Mouse (Mus musculus): ENCODE data around the gene Ltv1. TPM values are rescaled to one million over a fixed set of nuclear protein-coding genes. Genes with fewer than 3 reads are reported as not detected.

Ltv1 gene
- polyA plus RNA-seq, 1 experiment from 2014 or later = 78.5 TPM

DNA sequence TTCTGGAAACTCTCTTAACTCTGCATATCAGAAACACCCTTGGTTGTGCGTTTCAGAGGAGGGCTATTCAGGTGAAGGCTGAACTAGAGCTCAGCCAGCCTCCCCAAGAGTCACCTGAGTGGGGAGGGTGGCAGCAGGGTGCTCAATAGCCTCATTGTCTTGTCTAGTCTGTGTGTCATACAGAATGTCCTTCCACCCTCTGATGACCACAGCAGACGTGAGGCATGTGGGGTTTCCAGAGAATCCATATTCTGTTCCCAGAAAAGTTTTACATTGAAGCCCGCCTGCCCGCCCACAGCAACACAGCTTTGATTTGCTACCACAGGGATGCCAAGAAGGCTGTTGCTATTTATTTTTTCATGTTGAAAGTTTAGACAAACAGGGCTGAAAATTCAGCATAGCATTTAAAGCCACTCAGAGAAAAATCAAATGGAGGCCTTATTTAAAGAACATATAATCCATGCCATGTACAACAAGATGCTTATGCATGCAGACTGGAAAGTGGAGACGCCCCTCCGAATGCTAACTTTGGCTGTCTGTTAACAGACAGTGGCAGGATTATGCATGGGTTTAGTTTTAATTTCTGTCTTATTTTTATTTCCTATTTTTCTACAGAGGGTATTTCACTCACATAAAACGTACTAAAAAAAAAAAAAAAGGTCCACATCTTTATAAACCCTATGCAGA is 32.6 kb upstream of the Ltv1 start:
- H3K4me3 ChIP-seq (ENCODE audit: low read depth, low read length) = no peak overlapping the region
- no peak overlapping the region for H3K27ac ChIP-seq (ENCODE audit: low read depth, low read length)
- no peak overlapping the region for H3K9ac ChIP-seq (ENCODE audit: low read length)
- no peak overlapping the region for H3K4me2 ChIP-seq (ENCODE audit: low read depth)
- ATAC-seq (ENCODE audit: insufficient read depth, low FRiP score, low TSS enrichment) = no peak
- H3K27me3 ChIP-seq (ENCODE audit: control insufficient read depth, insufficient read depth, low read length) = no peaks in the 10 kb centered on the region
- no peaks in the 10 kb centered on the region for H3K9me3 ChIP-seq (ENCODE audit: control insufficient read depth, low read length)
- H3K4me1 ChIP-seq (ENCODE audit: control insufficient read depth, insufficient read depth, low read length) = no peaks in the 10 kb centered on the region
- no peak for DNase-seq (ENCODE audit: low spot score)
- H3K36me3 ChIP-seq (ENCODE audit: control insufficient read depth, insufficient read depth, low read length) = no peaks in the 10 kb centered on the region
- 89% methylated on average over 7 of the region's 7 CpGs for WGBS

DNA sequence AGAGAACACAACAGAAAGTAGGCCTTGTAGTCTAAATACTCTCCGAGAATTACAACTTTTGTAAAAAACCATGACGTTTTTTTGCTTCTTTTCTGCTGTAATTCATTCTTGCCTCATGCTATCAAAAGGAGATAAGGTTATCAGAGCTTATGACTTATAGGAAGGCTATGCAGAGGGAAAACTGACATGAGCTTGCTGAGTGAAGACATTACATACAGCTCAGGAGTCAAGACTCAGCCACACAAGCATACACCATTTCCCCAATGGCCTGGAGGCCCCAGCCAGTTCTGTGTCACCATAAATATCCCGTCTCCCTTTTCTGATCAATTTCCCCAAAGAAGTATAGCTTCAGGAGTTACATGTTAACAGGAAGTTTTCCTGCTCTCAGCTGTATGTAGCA is 29.2 kb upstream of the Ltv1 start:
- Histone ChIP-seq H3K27ac (ENCODE audit: low read depth, low read length) (no peak overlapping the region), H3K27me3 (ENCODE audit: control insufficient read depth, insufficient read depth, low read length) (no peaks in the 10 kb centered on the region), H3K4me3 (ENCODE audit: low read depth, low read length) (no peak overlapping the region), H3K4me2 (ENCODE audit: low read depth) (no peak overlapping the region), H3K9me3 (ENCODE audit: control insufficient read depth, low read length) (no peaks in the 10 kb centered on the region), H3K36me3 (ENCODE audit: control insufficient read depth, insufficient read depth, low read length) (no peaks in the 10 kb centered on the region), H3K9ac (ENCODE audit: low read length) (no peak overlapping the region), H3K4me1 (ENCODE audit: control insufficient read depth, insufficient read depth, low read length) (no peaks in the 10 kb centered on the region; the same call in 1 of the 2 replicates)
- 87% methylated on average over 3 of the region's 3 CpGs for WGBS
- ATAC-seq (ENCODE audit: insufficient read depth, low FRiP score, low TSS enrichment) = no peak
- no peak for DNase-seq (ENCODE audit: low spot score)

DNA sequence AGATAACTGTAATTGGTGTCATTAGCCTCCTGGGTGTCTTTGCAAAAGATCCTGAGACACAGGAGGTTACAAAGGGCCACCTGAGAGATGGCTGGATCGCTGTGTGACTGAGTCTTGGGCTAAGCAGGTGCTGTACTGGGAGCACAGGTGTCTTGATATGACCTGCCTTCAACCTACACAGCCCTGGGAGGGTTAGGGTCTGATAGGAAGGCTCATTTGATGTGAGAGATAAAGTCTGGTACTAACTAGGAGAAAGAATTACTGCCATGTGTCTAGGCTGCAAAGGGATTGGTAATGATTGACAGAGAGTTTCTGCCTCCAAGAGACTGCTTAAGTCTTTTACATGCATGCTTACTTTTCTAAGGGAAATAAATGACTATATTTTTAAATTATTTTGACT is 27.1 kb upstream of the Ltv1 start:
- DNase-seq (ENCODE audit: low spot score) (no peak), ATAC-seq (ENCODE audit: insufficient read depth, low FRiP score, low TSS enrichment) (no peak)
- Histone ChIP-seq H3K4me2 (ENCODE audit: low read depth) (no peak overlapping the region), H3K27ac (ENCODE audit: low read depth, low read length) (no peak overlapping the region), H3K9ac (ENCODE audit: low read length) (no peak overlapping the region), H3K27me3 (ENCODE audit: control insufficient read depth, insufficient read depth, low read length) (no peaks in the 10 kb centered on the region), H3K9me3 (ENCODE audit: control insufficient read depth, low read length) (no peaks in the 10 kb centered on the region), H3K36me3 (ENCODE audit: control insufficient read depth, insufficient read depth, low read length) (no peaks in the 10 kb centered on the region), H3K4me3 (ENCODE audit: low read depth, low read length) (no peak overlapping the region), H3K4me1 (ENCODE audit: control insufficient read depth, insufficient read depth, low read length) (no peaks in the 10 kb centered on the region; the same call in 1 of the 2 replicates)
- WGBS = 46% methylated on average over 1 of the region's 1 CpGs

DNA sequence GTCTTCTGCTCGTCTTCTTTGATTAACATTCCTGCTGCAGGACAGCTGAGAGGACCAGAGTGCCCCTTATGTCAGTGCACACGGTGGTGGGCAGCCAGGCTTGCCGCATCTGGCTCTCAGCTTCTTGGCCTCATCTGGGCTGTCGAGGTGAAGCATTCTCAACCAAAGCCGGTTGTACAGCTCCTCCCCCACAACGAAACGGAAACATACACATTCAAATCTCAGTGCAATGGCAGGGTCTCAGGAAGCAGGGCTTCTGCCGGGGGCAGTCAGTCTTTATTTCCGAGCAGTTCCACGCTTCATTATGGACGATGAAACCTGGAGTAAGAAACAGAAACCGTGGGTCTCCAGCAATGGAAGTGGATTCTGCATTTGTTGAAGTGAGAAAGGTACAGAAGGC is 21.0 kb upstream of the Ltv1 start:
- H3K9ac ChIP-seq (ENCODE audit: low read length) = no peak overlapping the region
- no peak overlapping the region for H3K27ac ChIP-seq (ENCODE audit: low read depth, low read length)
- no peaks in the 10 kb centered on the region for H3K27me3 ChIP-seq (ENCODE audit: control insufficient read depth, insufficient read depth, low read length)
- H3K9me3 ChIP-seq (ENCODE audit: control insufficient read depth, low read length) = no peaks in the 10 kb centered on the region
- no peak overlapping the region for H3K4me3 ChIP-seq (ENCODE audit: low read depth, low read length)
- ATAC-seq (ENCODE audit: insufficient read depth, low FRiP score, low TSS enrichment) (no peak), DNase-seq (ENCODE audit: low spot score) (no peak)
- H3K4me1 ChIP-seq (ENCODE audit: control insufficient read depth, insufficient read depth, low read length) = no peaks in the 10 kb centered on the region; the same call in 1 of the 2 replicates
- H3K36me3 ChIP-seq (ENCODE audit: control insufficient read depth, insufficient read depth, low read length) = no peaks in the 10 kb centered on the region
- WGBS = 89% methylated on average over 12 of the region's 12 CpGs
- H3K4me2 ChIP-seq (ENCODE audit: low read depth) = no peak overlapping the region

DNA sequence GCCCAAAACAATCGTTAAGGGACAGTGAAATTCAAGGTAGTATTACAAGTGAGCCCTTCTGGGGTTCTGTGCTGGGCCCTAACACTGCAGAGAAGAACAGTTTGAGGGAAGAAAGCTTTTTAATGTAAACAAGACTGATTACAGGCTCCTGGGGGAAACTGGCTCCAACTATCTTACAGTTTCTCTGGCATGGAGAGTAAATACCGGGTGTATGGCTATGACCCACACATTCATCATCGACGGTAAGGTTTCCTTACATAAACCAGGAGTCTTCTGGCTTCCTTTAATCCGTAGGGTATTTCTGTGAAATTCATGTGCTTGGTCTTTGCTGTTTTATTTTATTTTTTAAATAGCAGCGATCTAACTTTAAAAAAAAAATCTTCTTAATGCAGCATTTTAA is 19.9 kb upstream of the Ltv1 start:
- no peaks in the 10 kb centered on the region for H3K36me3 ChIP-seq (ENCODE audit: control insufficient read depth, insufficient read depth, low read length)
- no peaks in the 10 kb centered on the region for H3K9me3 ChIP-seq (ENCODE audit: control insufficient read depth, low read length)
- WGBS = 85% methylated on average over 6 of the region's 6 CpGs
- H3K4me1 ChIP-seq (ENCODE audit: control insufficient read depth, insufficient read depth, low read length) = no peaks in the 10 kb centered on the region; the same call in 1 of the 2 replicates
- no peak overlapping the region for H3K4me3 ChIP-seq (ENCODE audit: low read depth, low read length)
- no peak overlapping the region for H3K4me2 ChIP-seq (ENCODE audit: low read depth)
- DNase-seq (ENCODE audit: low spot score) = no peak
- no peak overlapping the region for H3K27ac ChIP-seq (ENCODE audit: low read depth, low read length)
- H3K9ac ChIP-seq (ENCODE audit: low read length) = no peak overlapping the region
- no peak for ATAC-seq (ENCODE audit: insufficient read depth, low FRiP score, low TSS enrichment)
- H3K27me3 ChIP-seq (ENCODE audit: control insufficient read depth, insufficient read depth, low read length) = no peaks in the 10 kb centered on the region

DNA sequence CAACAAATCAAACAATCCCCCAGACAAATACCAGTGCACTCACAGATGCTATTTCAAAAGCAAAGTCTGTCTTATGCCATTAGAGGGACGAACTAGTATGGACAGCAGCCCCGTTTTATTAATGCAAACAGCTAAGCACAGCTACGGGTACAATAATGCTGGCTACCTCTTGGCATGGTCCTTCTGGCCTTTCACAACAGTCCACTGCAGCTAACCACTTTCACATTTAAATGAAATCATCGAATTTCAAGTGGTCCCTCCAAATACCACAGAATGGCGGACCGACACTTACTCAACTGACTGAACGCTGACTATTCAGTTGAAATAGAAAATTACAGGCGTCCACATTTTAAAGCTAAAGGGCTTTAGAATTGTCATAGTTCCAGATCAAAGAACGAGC is 19.4 kb upstream of the Ltv1 start:
- Histone ChIP-seq H3K9ac (ENCODE audit: low read length) (no peak overlapping the region), H3K36me3 (ENCODE audit: control insufficient read depth, insufficient read depth, low read length) (no peaks in the 10 kb centered on the region), H3K4me2 (ENCODE audit: low read depth) (no peak overlapping the region), H3K4me1 (ENCODE audit: control insufficient read depth, insufficient read depth, low read length) (no peaks in the 10 kb centered on the region), H3K9me3 (ENCODE audit: control insufficient read depth, low read length) (no peaks in the 10 kb centered on the region), H3K27me3 (ENCODE audit: control insufficient read depth, insufficient read depth, low read length) (no peaks in the 10 kb centered on the region), H3K27ac (ENCODE audit: low read depth, low read length) (no peak overlapping the region), H3K4me3 (ENCODE audit: low read depth, low read length) (no peak overlapping the region)
- ATAC-seq (ENCODE audit: insufficient read depth, low FRiP score, low TSS enrichment) = no peak
- no peak for DNase-seq (ENCODE audit: low spot score)
- WGBS = 84% methylated on average over 9 of the region's 9 CpGs

DNA sequence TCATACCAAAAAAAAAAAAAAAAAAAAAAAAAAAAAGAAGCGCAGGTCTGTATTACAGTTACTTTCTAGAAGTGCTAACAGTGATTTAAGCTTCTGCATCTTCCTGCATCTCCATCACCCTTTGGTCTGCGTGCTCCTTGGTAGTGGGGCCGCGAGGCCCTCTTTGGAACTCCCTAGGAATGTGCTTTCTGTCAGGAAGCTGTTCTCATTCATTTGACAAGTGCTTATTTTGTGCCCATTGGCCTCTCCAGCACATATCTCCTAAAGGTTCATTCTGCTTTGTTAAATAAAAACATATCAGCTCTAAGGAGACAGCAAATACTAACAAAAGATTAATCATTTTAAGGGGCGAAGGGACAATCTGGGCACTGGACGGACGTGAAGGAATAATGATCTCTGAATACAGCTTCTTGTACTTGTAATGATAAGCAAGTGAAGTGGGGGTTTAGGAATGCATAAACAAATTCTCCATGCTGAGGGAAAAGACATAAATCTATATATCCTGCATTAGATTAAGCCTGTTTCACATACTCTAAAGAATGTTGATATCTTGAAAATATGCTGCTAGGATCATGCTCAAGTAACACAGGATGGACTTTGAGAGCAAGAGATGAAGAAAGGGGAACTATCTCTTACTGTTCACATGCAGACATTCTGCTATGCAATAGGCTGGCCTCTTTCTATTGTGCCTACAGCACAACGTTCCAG is 17.1 kb upstream of the Ltv1 start:
- no peaks in the 10 kb centered on the region for H3K4me1 ChIP-seq (ENCODE audit: control insufficient read depth, insufficient read depth, low read length)
- no peaks in the 10 kb centered on the region for H3K9me3 ChIP-seq (ENCODE audit: control insufficient read depth, low read length)
- H3K4me3 ChIP-seq (ENCODE audit: low read depth, low read length) = no peak overlapping the region
- no peak overlapping the region for H3K4me2 ChIP-seq (ENCODE audit: low read depth)
- ATAC-seq (ENCODE audit: insufficient read depth, low FRiP score, low TSS enrichment) (no peak), DNase-seq (ENCODE audit: low spot score) (no peak)
- no peak overlapping the region for H3K27ac ChIP-seq (ENCODE audit: low read depth, low read length)
- no peak overlapping the region for H3K9ac ChIP-seq (ENCODE audit: low read length)
- no peaks in the 10 kb centered on the region for H3K27me3 ChIP-seq (ENCODE audit: control insufficient read depth, insufficient read depth, low read length)
- 71% methylated on average over 8 of the region's 8 CpGs for WGBS
- no peaks in the 10 kb centered on the region for H3K36me3 ChIP-seq (ENCODE audit: control insufficient read depth, insufficient read depth, low read length)

DNA sequence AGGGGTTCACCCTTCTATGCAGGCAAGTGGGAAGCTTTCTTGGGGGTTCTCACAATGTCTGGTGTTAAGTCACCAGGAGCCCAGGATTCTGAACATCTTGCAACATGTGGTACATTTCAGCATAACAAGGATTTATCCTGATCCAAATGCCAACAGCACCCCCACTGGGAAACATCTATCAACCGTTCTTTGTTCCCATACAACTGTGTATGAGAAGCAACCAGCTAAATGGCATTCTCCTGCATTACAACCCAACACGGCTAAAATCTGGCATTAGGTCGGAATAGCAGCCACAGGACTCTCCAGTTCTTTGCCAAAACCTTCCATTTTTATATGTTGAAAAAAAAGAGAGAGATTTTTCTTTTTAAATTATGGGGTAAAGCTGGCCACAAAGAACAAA is 16.5 kb upstream of the Ltv1 start:
- no peaks in the 10 kb centered on the region for H3K27me3 ChIP-seq (ENCODE audit: control insufficient read depth, insufficient read depth, low read length)
- no peaks in the 10 kb centered on the region for H3K36me3 ChIP-seq (ENCODE audit: control insufficient read depth, insufficient read depth, low read length)
- no peak overlapping the region for H3K4me3 ChIP-seq (ENCODE audit: low read depth, low read length)
- 67% methylated on average over 3 of the region's 3 CpGs for WGBS
- ATAC-seq (ENCODE audit: insufficient read depth, low FRiP score, low TSS enrichment) = no peak
- no peaks in the 10 kb centered on the region for H3K9me3 ChIP-seq (ENCODE audit: control insufficient read depth, low read length)
- no peak for DNase-seq (ENCODE audit: low spot score)
- H3K4me1 ChIP-seq (ENCODE audit: control insufficient read depth, insufficient read depth, low read length) = no peaks in the 10 kb centered on the region
- no peak overlapping the region for H3K4me2 ChIP-seq (ENCODE audit: low read depth)
- H3K27ac ChIP-seq (ENCODE audit: low read depth, low read length) = no peak overlapping the region
- no peak overlapping the region for H3K9ac ChIP-seq (ENCODE audit: low read length)

DNA sequence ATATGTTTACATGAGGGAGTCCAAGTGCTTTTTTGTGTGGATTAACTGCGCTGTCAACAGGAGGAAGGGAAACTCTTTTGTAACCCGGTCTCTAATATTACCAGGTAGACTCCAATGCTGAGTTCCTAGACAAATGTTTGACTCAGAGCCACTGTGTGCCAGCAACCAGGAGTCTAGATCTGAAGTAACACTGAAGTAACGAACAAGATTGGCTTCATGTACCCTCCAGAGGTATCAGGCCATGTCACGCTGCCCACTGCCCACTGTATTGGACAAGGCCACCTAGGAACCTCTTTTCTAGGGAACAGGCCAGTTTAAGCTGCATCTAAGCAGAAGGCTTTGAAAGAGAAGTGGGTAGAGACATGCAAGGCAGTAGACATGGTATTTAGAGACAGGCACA is 16.1 kb upstream of the Ltv1 start:
- H3K4me3 ChIP-seq (ENCODE audit: low read depth, low read length) = no peak overlapping the region
- ATAC-seq (ENCODE audit: insufficient read depth, low FRiP score, low TSS enrichment) (no peak), DNase-seq (ENCODE audit: low spot score) (no peak)
- no peak overlapping the region for H3K4me2 ChIP-seq (ENCODE audit: low read depth)
- no peaks in the 10 kb centered on the region for H3K27me3 ChIP-seq (ENCODE audit: control insufficient read depth, insufficient read depth, low read length)
- no peak overlapping the region for H3K27ac ChIP-seq (ENCODE audit: low read depth, low read length)
- H3K36me3 ChIP-seq (ENCODE audit: control insufficient read depth, insufficient read depth, low read length) = no peaks in the 10 kb centered on the region
- no peaks in the 10 kb centered on the region for H3K4me1 ChIP-seq (ENCODE audit: control insufficient read depth, insufficient read depth, low read length)
- no peaks in the 10 kb centered on the region for H3K9me3 ChIP-seq (ENCODE audit: control insufficient read depth, low read length)
- WGBS = 96% methylated on average over 4 of the region's 4 CpGs
- no peak overlapping the region for H3K9ac ChIP-seq (ENCODE audit: low read length)

Data from neural tube, embryonic 11.5 days (tissue).